Mouse (Mus musculus): ENCODE data around the gene Itgb4. TPM values are rescaled to one million over a fixed set of nuclear protein-coding genes. Genes with fewer than 3 reads are reported as not detected.

Gene Itgb4
- polyA plus RNA-seq, 1 experiment, result 0.23 TPM

- TF ChIP-seq POLR2A (IDR thresholded peaks at IDR 0.05; ENCODE audit: borderline replicate concordance, low read depth, low read length) (no peak), CTCF (IDR thresholded peaks at IDR 0.05; ENCODE audit: low read depth, low read length) (no peak)
- no peaks in the 10 kb centered on the region for H3K4me1 ChIP-seq (ENCODE audit: control insufficient read depth, insufficient read depth, low read length)
- no peak overlapping the region for H3K27ac ChIP-seq (ENCODE audit: insufficient read depth, low read depth, low read length)
- no peak overlapping the region for H3K4me3 ChIP-seq (ENCODE audit: insufficient read depth, low read length)
Measured at GRCm38 (mm10) chr11:116055873-116056272, 81.4 kb downstream of the Itgb4 start.

GRCm38 (mm10) chr11:116057237-116057881, 82.8 kb downstream of the Itgb4 start:
- TF ChIP-seq POLR2A (IDR thresholded peaks at IDR 0.05; ENCODE audit: borderline replicate concordance, low read depth, low read length), result no peak
- TF ChIP-seq CTCF (IDR thresholded peaks at IDR 0.05; ENCODE audit: low read depth, low read length), result no peak
- H3K4me1 ChIP-seq (ENCODE audit: control insufficient read depth, insufficient read depth, low read length), result no peaks in the 10 kb centered on the region
- no peak overlapping the region for H3K4me3 ChIP-seq (ENCODE audit: insufficient read depth, low read length)
- H3K27ac ChIP-seq (ENCODE audit: insufficient read depth, low read depth, low read length), result no peak overlapping the region

Other genes with a start within 250 kb of the Itgb4 start
- gene Tmem94, start 209.3 kb upstream of the Itgb4 start, polyA plus RNA-seq (2012; ENCODE audit: insufficient read depth, insufficient read length, missing spikeins), result 18.0 and 21.7 TPM in 2 replicates
- 3.9 and 5.6 TPM in 2 replicates for gene Caskin2, start 161.1 kb upstream of the Itgb4 start, polyA plus RNA-seq (2012; ENCODE audit: insufficient read depth, insufficient read length, missing spikeins)
- gene Tsen54, start 160.0 kb upstream of the Itgb4 start, polyA plus RNA-seq (2012; ENCODE audit: insufficient read depth, insufficient read length, missing spikeins), result 10.6 and 14.4 TPM in 2 replicates
- gene Llgl2, start 150.7 kb upstream of the Itgb4 start, polyA plus RNA-seq (2012; ENCODE audit: insufficient read depth, insufficient read length, missing spikeins), result 4.0 and 4.9 TPM in 2 replicates
- gene Myo15b, start 116.3 kb upstream of the Itgb4 start, polyA plus RNA-seq (2012; ENCODE audit: insufficient read depth, insufficient read length, missing spikeins), result not detected in 2 replicates
- not detected in 2 replicates for gene Smim5, start 74.7 kb upstream of the Itgb4 start, polyA plus RNA-seq (2012; ENCODE audit: insufficient read depth, insufficient read length, missing spikeins)
- not detected in 2 replicates for gene Smim6, start 62.7 kb upstream of the Itgb4 start, polyA plus RNA-seq (2012; ENCODE audit: insufficient read depth, insufficient read length, missing spikeins)
- 23.6 and 24.5 TPM in 2 replicates for gene Sap30bp, start 41.4 kb upstream of the Itgb4 start, polyA plus RNA-seq (2012; ENCODE audit: insufficient read depth, insufficient read length, missing spikeins)
- gene Recql5, start 41.2 kb upstream of the Itgb4 start, polyA plus RNA-seq (2012; ENCODE audit: insufficient read depth, insufficient read length, missing spikeins), result 19.9 and 21.5 TPM in 2 replicates
- gene Galk1, start 38.0 kb downstream of the Itgb4 start, polyA plus RNA-seq (2012; ENCODE audit: insufficient read depth, insufficient read length, missing spikeins), result 12.2 and 14.4 TPM in 2 replicates
- 431 and 432 TPM in 2 replicates for gene H3f3b, start 53.3 kb downstream of the Itgb4 start, polyA plus RNA-seq (2012; ENCODE audit: insufficient read depth, insufficient read length, missing spikeins)
- gene Unk, start 55.6 kb downstream of the Itgb4 start, polyA plus RNA-seq (2012; ENCODE audit: insufficient read depth, insufficient read length, missing spikeins), result 24.9 and 28.1 TPM in 2 replicates
- 23.2 and 32.3 TPM in 2 replicates for gene Unc13d, start 103.3 kb downstream of the Itgb4 start, polyA plus RNA-seq (2012; ENCODE audit: insufficient read depth, insufficient read length, missing spikeins)
- 134 and 155 TPM in 2 replicates for gene Wbp2, start 112.3 kb downstream of the Itgb4 start, polyA plus RNA-seq (2012; ENCODE audit: insufficient read depth, insufficient read length, missing spikeins)
- gene Trim47, start 152.5 kb downstream of the Itgb4 start, polyA plus RNA-seq (2012; ENCODE audit: insufficient read depth, insufficient read length, missing spikeins), result 32.1 and 38.5 TPM in 2 replicates
- 22.4 and 23.4 TPM in 2 replicates for gene Trim65, start 156.4 kb downstream of the Itgb4 start, polyA plus RNA-seq (2012; ENCODE audit: insufficient read depth, insufficient read length, missing spikeins)
- 19.2 and 31.8 TPM in 2 replicates for gene Mrpl38, start 164.2 kb downstream of the Itgb4 start, polyA plus RNA-seq (2012; ENCODE audit: insufficient read depth, insufficient read length, missing spikeins)
- 21.1 and 26.4 TPM in 2 replicates for gene Fbf1, start 193.5 kb downstream of the Itgb4 start, polyA plus RNA-seq (2012; ENCODE audit: insufficient read depth, insufficient read length, missing spikeins)
- gene Ten1, start 224.1 kb downstream of the Itgb4 start, polyA plus RNA-seq (2012; ENCODE audit: insufficient read depth, insufficient read length, missing spikeins), result 70.4 TPM in 2 replicates
- 47.0 and 47.6 TPM in 2 replicates for gene Acox1, start 224.3 kb downstream of the Itgb4 start, polyA plus RNA-seq (2012; ENCODE audit: insufficient read depth, insufficient read length, missing spikeins)